Mouse (Mus musculus) midbrain, embryonic 11.5 days (tissue): ENCODE data around the gene Ccdc169. TPM values are rescaled to one million over a fixed set of nuclear protein-coding genes. Genes with fewer than 3 reads are reported as not detected.

Source experiments
- microRNA-seq: library from miRNA; unstranded; fragments of <30 nt; microRNA quantifications from one replicate; pipeline ENCODE4, GENCODE M21; 2017
- polyA plus RNA-seq: library from polyadenylated mRNA; unstranded; fragments of >200 nt; fragmentation: Nextera tagmentation; extraction: Ambion mirVana; gene quantifications from 2 replicates; pipeline ENCODE4 v1.2.1, GENCODE M21; 2014

The Ccdc169 gene
- polyA plus RNA-seq, 1 experiment from 2014 or later: not detected

Small RNA genes lying within 50 kb of the gene (microRNA-seq; reads per million reads assigned to microRNA genes)
- gene Gm22029: not detected

Other genes starting within 250 kb of the Ccdc169 start
- gene Sertm1, start 221.5 kb upstream of the Ccdc169 start, polyA plus RNA-seq: 0.06 and 0.16 TPM in 2 replicates
- gene Ccna1, start 81.8 kb upstream of the Ccdc169 start, polyA plus RNA-seq: 2.3 and 2.6 TPM in 2 replicates
- gene Spg20, start 25.2 kb upstream of the Ccdc169 start, polyA plus RNA-seq: 41.1 and 46.3 TPM in 2 replicates
- gene Sohlh2, start 44.7 kb downstream of the Ccdc169 start, polyA plus RNA-seq: not detected in 2 replicates
- gene Dclk1, start 105.0 kb downstream of the Ccdc169 start, polyA plus RNA-seq: 63.2 and 66.7 TPM in 2 replicates